22 mouse cellular contexts compared by ENCODE assay signal in the genomic region with DNA sequence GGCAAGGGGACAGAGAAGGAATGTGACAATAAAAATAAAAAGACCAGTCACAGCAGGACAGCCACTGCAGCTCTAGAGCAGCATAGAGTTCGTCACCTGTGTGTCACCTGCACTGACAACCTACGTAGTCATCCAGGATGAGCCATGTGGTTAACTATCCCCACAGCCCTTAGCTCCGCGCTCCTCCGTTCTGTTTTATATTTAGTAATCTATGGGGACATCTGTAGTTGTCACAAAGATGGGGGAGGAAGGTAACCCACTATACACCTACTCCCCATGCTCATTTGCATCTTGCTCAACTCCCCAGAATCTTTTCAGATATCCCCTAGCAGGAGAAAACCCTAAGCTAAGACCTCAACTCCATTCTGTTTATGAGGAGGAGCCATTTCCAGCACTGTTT.
DNase-seq lines count a peak whose midpoint lies in the region; ATAC-seq and TF ChIP-seq lines count a peak whose summit lies in the region.
"Had no signal": no experiment of that assay in that cellular context is flagged by ENCODE, and none has a peak within 500 bp of the region (broad histone marks: within the 10 kb centered on the region; RNA-seq: fewer than 3 reads in every experiment).

No protein-coding gene starts in this region.

- DNase-seq in hindbrain, embryonic 11.5 days (ENCODE audit: low spot score): no peak
- DNase-seq in left cerebral cortex, adult 2 months (ENCODE audit: extremely low spot score in 1 of 2, low spot score in 2 of 2): no peak
- no peak for DNase-seq in left cerebral cortex, adult 9 months (ENCODE audit: low spot score in 2 of 2)
- peak; percentile 61 for DNase-seq in brain, adult 2 months (ENCODE audit: low read depth, low spot score)
- no peak for DNase-seq in midbrain, embryonic 10.5 days (ENCODE audit: low spot score)
- DNase-seq: adrenal gland, adult 2 months; adrenal gland, postnatal 10 days; adrenal gland, postnatal 25 days; cerebellum, adult 11-12 months; cerebellum, adult 2 months; cerebellum, adult 9-10 months; cerebellum, postnatal 10 days; embryo, embryonic 11 days had no signal

- H3K9ac ChIP-seq in hindbrain, embryonic 13.5 days: no peak overlapping the region
- H3K9ac ChIP-seq in hindbrain, embryonic 11.5 days (ENCODE audit: low read depth, low read length): no peak overlapping the region
- H3K9ac ChIP-seq: embryonic facial prominence, embryonic 13.5 days; embryonic facial prominence, embryonic 15.5 days; forebrain, embryonic 12.5 days had no signal

- no peak for TF ChIP-seq POLR2A in cortical plate, adult 2 months (IDR thresholded peaks at IDR 0.05; ENCODE audit: extremely low read depth, insufficient read depth, low read length)

- no peaks in the 10 kb centered on the region for H3K27me3 ChIP-seq in hindbrain, embryonic 13.5 days
- H3K27me3 ChIP-seq in hindbrain, embryonic 11.5 days (ENCODE audit: control insufficient read depth, insufficient read depth, low read length): no peaks in the 10 kb centered on the region
- no peaks in the 10 kb centered on the region for H3K27me3 ChIP-seq in midbrain, embryonic 10.5 days (ENCODE audit: low read depth, poor library complexity, severe bottlenecking)
- H3K27me3 ChIP-seq: embryonic facial prominence, embryonic 13.5 days; embryonic facial prominence, embryonic 15.5 days; forebrain, embryonic 12.5 days had no signal

- no peaks in the 10 kb centered on the region for H3K9me3 ChIP-seq in hindbrain, embryonic 13.5 days
- H3K9me3 ChIP-seq in hindbrain, embryonic 11.5 days (ENCODE audit: control insufficient read depth, low read length): no peaks in the 10 kb centered on the region
- H3K9me3 ChIP-seq in midbrain, embryonic 10.5 days (replicated peaks): no peaks in the 10 kb centered on the region
- H3K9me3 ChIP-seq: embryonic facial prominence, embryonic 13.5 days; embryonic facial prominence, embryonic 15.5 days; forebrain, embryonic 10.5 days; forebrain, embryonic 12.5 days had no signal

- no peak overlapping the region for H3K4me3 ChIP-seq in hindbrain, embryonic 13.5 days
- no peak overlapping the region for H3K4me3 ChIP-seq in hindbrain, embryonic 11.5 days (ENCODE audit: low read depth, low read length)
- no peak overlapping the region for H3K4me3 ChIP-seq in left cerebral cortex, adult 2 months
- no peak overlapping the region for H3K4me3 ChIP-seq in cortical plate, adult 2 months (ENCODE audit: insufficient read depth, low read length)
- H3K4me3 ChIP-seq in midbrain, embryonic 10.5 days: no peak overlapping the region
- H3K4me3 ChIP-seq: embryonic facial prominence, embryonic 13.5 days; embryonic facial prominence, embryonic 15.5 days; erythroblast, embryonic 14.5 days; forebrain, embryonic 10.5 days; forebrain, embryonic 12.5 days had no signal

- no peaks in the 10 kb centered on the region for H3K36me3 ChIP-seq in hindbrain, embryonic 13.5 days
- H3K36me3 ChIP-seq in hindbrain, embryonic 11.5 days (ENCODE audit: control insufficient read depth, insufficient read depth, low read length): no peaks in the 10 kb centered on the region
- no peaks in the 10 kb centered on the region for H3K36me3 ChIP-seq in midbrain, embryonic 10.5 days
- H3K36me3 ChIP-seq: embryonic facial prominence, embryonic 13.5 days; embryonic facial prominence, embryonic 15.5 days; forebrain, embryonic 12.5 days had no signal

- intact Hi-C loops in left cerebral cortex, adult 2 months (cut with DNase I): no loop called here

- peak overlapping the region; percentile 64 for H3K27ac ChIP-seq in hindbrain, embryonic 13.5 days
- H3K27ac ChIP-seq in hindbrain, embryonic 11.5 days (ENCODE audit: low read depth, low read length): no peak overlapping the region
- H3K27ac ChIP-seq in left cerebral cortex, adult 2 months: peak overlapping the region; percentile 66
- H3K27ac ChIP-seq in cortical plate, adult 2 months (ENCODE audit: insufficient read depth, low read length): peak overlapping the region; percentile 13; the same call in 1 of the 2 replicates
- H3K27ac ChIP-seq in midbrain, embryonic 10.5 days (replicated peaks): no peak overlapping the region
- H3K27ac ChIP-seq: embryonic facial prominence, embryonic 13.5 days; embryonic facial prominence, embryonic 15.5 days; forebrain, embryonic 10.5 days; forebrain, embryonic 12.5 days had no signal

- WGBS in hindbrain, embryonic 13.5 days: 83% methylated on average over 5 of the region's 5 CpGs
- 94% methylated on average over 5 of the region's 5 CpGs for WGBS in hindbrain, embryonic 11.5 days
- WGBS in midbrain, embryonic 10.5 days: 90% methylated on average over 5 of the region's 5 CpGs

- H3K4me1 ChIP-seq in hindbrain, embryonic 13.5 days (replicated peaks): peaks cover 68% of the 10 kb centered on the region
- H3K4me1 ChIP-seq in hindbrain, embryonic 11.5 days (replicated peaks; ENCODE audit: control insufficient read depth, insufficient read depth, low read length): 0 out of 2 replicates have a peak, but pooled peaks cover 2% of the 10 kb centered on the region
- H3K4me1 ChIP-seq in cortical plate, adult 2 months (ENCODE audit: control insufficient read depth, insufficient read depth, low read length): peaks cover 43% of the 10 kb centered on the region
- H3K4me1 ChIP-seq in midbrain, embryonic 10.5 days: peaks cover 56% of the 10 kb centered on the region

- TF ChIP-seq CTCF in left cerebral cortex, adult 2 months (IDR thresholded peaks at IDR 0.05): no peak
- no peak for TF ChIP-seq CTCF in cortical plate, adult 2 months (IDR thresholded peaks at IDR 0.05; ENCODE audit: extremely low read depth, insufficient read depth, low read length)

- no peak overlapping the region for H3K4me2 ChIP-seq in hindbrain, embryonic 13.5 days
- no peak overlapping the region for H3K4me2 ChIP-seq in hindbrain, embryonic 11.5 days (replicated peaks; ENCODE audit: low read depth, low read length)
- H3K4me2 ChIP-seq: embryonic facial prominence, embryonic 13.5 days; embryonic facial prominence, embryonic 15.5 days; forebrain, embryonic 12.5 days had no signal

- no peak for ATAC-seq in hindbrain, embryonic 13.5 days (ENCODE audit: low FRiP score)
- no peak for ATAC-seq in hindbrain, embryonic 11.5 days (ENCODE audit: low FRiP score)
- ATAC-seq: forebrain, embryonic 14.5 days; forebrain, embryonic 16.5 days had no signal

Comparison
In these comparisons a context has a peak if more than half of its experiments do, and no peak if none do; other contexts are left out.
1. H3K27ac ChIP-seq: peak in hindbrain, embryonic 13.5 days (single experiment), left cerebral cortex, adult 2 months (single experiment) and cortical plate, adult 2 months (single experiment); none in hindbrain, embryonic 11.5 days (single experiment) and midbrain, embryonic 10.5 days (single experiment).